Mouse (Mus musculus) liver, adult 2 months (tissue): Measurements from ENCODE around the gene Rb1.

Experiments used
- CTCF ChIP-seq: fragments of 200-500 bp; IDR thresholded peaks from 2 replicates; pipeline ENCODE4 v1.5.1; 2011; ENCODE audit warnings: low read depth, low read length, control low read depth
- POLR2A ChIP-seq: fragments of 200-500 bp; IDR thresholded peaks from 2 replicates; pipeline ENCODE4 v1.6.1; 2011; ENCODE audit warnings: low read length, control low read depth; ENCODE audit not compliant: insufficient read depth; ENCODE audit errors: extremely low read depth

- TF ChIP-seq CTCF, result no peak
- no peak for TF ChIP-seq POLR2A
These were observed 160.5 kb downstream of the Rb1 start for GRCm38 (mm10) chr14:73165136-73165535.
